Mouse (Mus musculus) embryonic facial prominence, embryonic 11.5 days (tissue): Measurements from ENCODE around the gene Lbr. TPM values are rescaled to one million over a fixed set of nuclear protein-coding genes. Genes with fewer than 3 reads are reported as not detected.

Source experiments
- ATAC-seq: fragments of 200-750 bp; cut with Nextera tagmentation; replicated peaks from 2 replicates; pipeline ENCODE4 v1.8.0; 2017; ENCODE audit warnings: low read depth; ENCODE audit not compliant: insufficient number of reproducible peaks, low FRiP score, low TSS enrichment
- DNase-seq: peaks from one replicate; pipeline ENCODE4 v3.0.0-alpha.2; 2015; ENCODE audit warnings: low spot score
- H3K27ac ChIP-seq: fragments of 300-500 bp; sonication (generic); replicated peaks from 2 replicates; pipeline ENCODE4 v1.5.1; 2014; ENCODE audit warnings: mild to moderate bottlenecking, low read depth, low read length, control low read depth
- H3K27me3 ChIP-seq: fragments of 300-500 bp; sonication (generic); 2 replicates; pipeline ENCODE4 v1.6.1; 2014; ENCODE audit warnings: mild to moderate bottlenecking, low read length, moderate library complexity, mixed read lengths; ENCODE audit not compliant: control insufficient read depth, insufficient read depth
- H3K36me3 ChIP-seq: fragments of 300-500 bp; sonication (generic); replicated peaks from 2 replicates; pipeline ENCODE4 v1.6.1; 2014; ENCODE audit warnings: low read depth, mild to moderate bottlenecking, low read length, moderate library complexity, mixed read lengths; ENCODE audit not compliant: control insufficient read depth, insufficient read depth
- H3K4me1 ChIP-seq: fragments of 300-500 bp; sonication (generic); 2 replicates; pipeline ENCODE4 v1.6.1; 2014; ENCODE audit warnings: low read length, mixed read lengths; ENCODE audit not compliant: control insufficient read depth, insufficient read depth
- H3K4me2 ChIP-seq: fragments of 300-500 bp; sonication (generic); 2 replicates; pipeline ENCODE4 v1.6.1; 2014; ENCODE audit warnings: low read depth, mild to moderate bottlenecking, control low read depth, low read length, moderate library complexity
- H3K4me3 ChIP-seq: fragments of 300-500 bp; sonication (generic); 2 replicates; pipeline ENCODE4 v1.5.1; 2014; ENCODE audit warnings: low read depth, low read length, control low read depth
- H3K9ac ChIP-seq: fragments of 300-500 bp; sonication (generic); replicated peaks from 2 replicates; pipeline ENCODE4 v1.6.1; 2014; ENCODE audit warnings: mild to moderate bottlenecking, control low read depth, low read length
- H3K9me3 ChIP-seq: fragments of 300-500 bp; sonication (generic); replicated peaks from 2 replicates; pipeline ENCODE4 v1.6.1; 2016; ENCODE audit warnings: mild to moderate bottlenecking, low read length, inconsistent platforms, mixed read lengths; ENCODE audit not compliant: control insufficient read depth
- WGBS: fragments of 180-500 bp; shearing (Covaris S2); extraction: QIAGEN DNeasy Blood & Tissue Kit; methylation state at CpG from one replicate; pipeline ENCODE4 v1.1.7; 2014; 5-methylcytosine and 5-hydroxymethylcytosine counted together
- polyA plus RNA-seq: library from polyadenylated mRNA; unstranded; fragments of >200 nt; fragmentation: Nextera tagmentation; extraction: Ambion mirVana; gene quantifications from 2 replicates; pipeline ENCODE4 v1.2.1, GENCODE M21; 2014

Gene Lbr
- polyA plus RNA-seq, 1 experiment from 2014 or later: 181 TPM

DNA sequence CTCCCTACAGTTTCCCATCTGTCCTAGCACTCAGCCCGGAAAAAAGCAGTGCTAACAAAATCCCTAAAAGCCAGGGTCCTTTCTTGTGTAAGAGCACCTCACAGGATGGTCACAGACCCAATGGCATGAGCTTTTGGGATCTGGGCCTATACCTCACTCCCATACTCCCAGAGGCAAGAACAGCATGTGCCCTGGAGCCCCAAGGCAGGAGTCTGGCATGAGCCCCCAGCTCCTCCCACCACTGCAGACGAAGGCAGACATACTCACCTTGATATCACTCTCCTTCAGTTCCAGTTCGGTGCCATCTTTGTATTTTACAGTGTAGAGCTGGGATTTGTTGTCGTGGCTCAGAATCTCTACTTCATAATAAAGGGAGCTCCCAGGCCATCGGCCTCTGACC, 4.7 kb downstream of the Lbr start:
- ATAC-seq (no peak), DNase-seq (no peak)
- Histone ChIP-seq H3K36me3 (no peaks in the 10 kb centered on the region; the same call in none of the 2 replicates), H3K4me3 (no peak overlapping the region), H3K27me3 (no peaks in the 10 kb centered on the region), H3K9ac (no peak overlapping the region), H3K9me3 (no peaks in the 10 kb centered on the region), H3K4me1 (peaks cover 2% of the 10 kb centered on the region; the same call in 1 of the 2 replicates), H3K27ac (no peak overlapping the region), H3K4me2 (no peak overlapping the region)
- 78% methylated on average over 5 of the region's 5 CpGs for WGBS

DNA sequence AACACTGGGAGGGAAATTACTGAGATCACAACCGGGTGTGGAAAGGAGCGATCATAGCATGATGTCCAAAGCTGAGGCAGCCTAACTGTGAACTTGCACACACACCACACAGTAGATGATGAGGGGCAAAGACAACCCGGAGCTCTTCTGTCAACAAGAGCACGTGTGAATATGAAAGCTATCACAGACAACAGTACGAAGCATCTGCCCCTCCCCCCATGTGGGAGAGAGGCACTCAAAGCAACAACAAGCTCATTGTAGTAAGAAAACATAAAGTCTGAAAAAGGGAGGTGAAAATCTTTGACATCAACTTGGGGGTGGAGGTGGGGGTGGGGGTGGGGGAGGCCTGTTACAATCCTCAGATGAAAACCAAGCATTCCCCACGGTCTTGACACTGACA, 9.7 kb downstream of the Lbr start:
- Histone ChIP-seq H3K4me1 (no peaks in the 10 kb centered on the region), H3K27ac (no peak overlapping the region), H3K9ac (no peak overlapping the region), H3K36me3 (peaks cover 4% of the 10 kb centered on the region), H3K27me3 (no peaks in the 10 kb centered on the region), H3K9me3 (no peaks in the 10 kb centered on the region), H3K4me3 (no peak overlapping the region), H3K4me2 (no peak overlapping the region)
- ATAC-seq (no peak), DNase-seq (no peak)
- WGBS: 82% methylated on average over 6 of the region's 6 CpGs

DNA sequence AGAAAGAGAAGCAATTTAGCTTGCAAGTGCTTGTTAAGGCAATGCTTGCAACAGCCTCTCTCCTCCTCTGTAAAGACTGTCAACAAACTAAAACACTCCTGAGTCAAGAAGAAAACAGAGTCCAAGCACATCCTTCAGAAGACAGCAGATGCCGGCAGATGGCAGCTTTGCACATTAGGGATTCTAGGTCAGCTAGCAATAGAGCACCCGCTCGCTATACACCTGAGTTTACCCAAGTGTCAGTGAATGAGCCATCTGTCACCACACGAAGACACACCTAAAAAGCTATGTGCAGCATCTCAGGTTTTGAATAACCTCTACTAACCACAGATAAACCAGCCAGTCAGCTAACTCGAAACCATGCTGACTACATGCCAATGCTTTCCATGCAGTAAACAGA, 10.1 kb downstream of the Lbr start:
- H3K36me3 ChIP-seq: peaks cover 8% of the 10 kb centered on the region
- no peak overlapping the region for H3K9ac ChIP-seq
- ATAC-seq (no peak), DNase-seq (no peak)
- H3K9me3 ChIP-seq: no peaks in the 10 kb centered on the region
- no peaks in the 10 kb centered on the region for H3K4me1 ChIP-seq
- 95% methylated on average over 5 of the region's 5 CpGs for WGBS
- no peak overlapping the region for H3K4me3 ChIP-seq
- H3K27ac ChIP-seq: no peak overlapping the region
- H3K27me3 ChIP-seq: no peaks in the 10 kb centered on the region
- no peak overlapping the region for H3K4me2 ChIP-seq

DNA sequence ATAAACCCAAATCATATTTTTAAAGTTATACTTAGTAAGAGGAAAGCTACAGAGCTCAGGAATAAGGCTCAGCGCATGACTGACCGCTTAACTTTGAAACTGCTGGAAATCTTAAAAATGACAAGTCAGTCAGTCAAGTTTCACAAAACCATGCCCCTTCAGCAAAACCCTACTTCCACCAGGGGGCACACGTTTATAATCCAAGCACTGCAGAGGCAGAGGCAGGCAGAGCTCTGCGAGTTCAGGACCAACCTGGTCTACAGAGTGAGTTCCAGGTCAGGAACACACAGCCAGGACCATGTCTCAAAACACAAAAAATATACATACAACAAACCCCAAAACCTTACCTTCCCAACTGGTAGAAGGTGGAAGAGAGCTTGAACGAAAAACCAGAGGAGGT, 14.5 kb downstream of the Lbr start:
- H3K9me3 ChIP-seq: no peaks in the 10 kb centered on the region
- no peak for ATAC-seq
- H3K27ac ChIP-seq: no peak overlapping the region
- no peaks in the 10 kb centered on the region for H3K4me1 ChIP-seq
- no peak for DNase-seq
- H3K9ac ChIP-seq: no peak overlapping the region
- whole genome bisulfite sequencing: 87% methylated on average over 5 of the region's 5 CpGs
- H3K27me3 ChIP-seq: no peaks in the 10 kb centered on the region
- H3K36me3 ChIP-seq: peaks cover 16% of the 10 kb centered on the region
- no peak overlapping the region for H3K4me2 ChIP-seq
- H3K4me3 ChIP-seq: no peak overlapping the region

DNA sequence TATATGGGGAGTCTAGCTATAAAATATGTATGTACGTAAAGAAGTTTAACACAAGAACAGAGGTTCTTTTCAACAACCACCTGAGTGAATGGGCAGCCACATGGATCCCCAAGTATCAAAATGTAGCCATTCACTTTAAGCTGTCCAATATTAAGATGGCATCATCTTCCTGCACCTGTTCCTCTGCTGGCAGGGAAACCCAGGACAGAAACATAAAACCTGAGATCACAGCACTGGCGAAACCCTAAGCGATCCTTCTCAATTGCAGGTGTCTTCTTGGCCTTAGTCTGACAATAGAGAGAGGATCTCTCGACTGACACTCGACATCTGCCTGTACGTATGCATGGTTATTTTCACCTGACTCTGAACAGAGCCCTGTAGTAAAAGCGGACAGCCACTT, 16.1 kb downstream of the Lbr start:
- no peak overlapping the region for H3K4me2 ChIP-seq
- no peak overlapping the region for H3K9ac ChIP-seq
- H3K4me3 ChIP-seq: no peak overlapping the region
- no peaks in the 10 kb centered on the region for H3K4me1 ChIP-seq
- ATAC-seq: no peak
- H3K36me3 ChIP-seq: peaks cover 16% of the 10 kb centered on the region
- no peak overlapping the region for H3K27ac ChIP-seq
- WGBS: 93% methylated on average over 7 of the region's 7 CpGs
- no peaks in the 10 kb centered on the region for H3K27me3 ChIP-seq
- no peaks in the 10 kb centered on the region for H3K9me3 ChIP-seq
- DNase-seq: no peak

DNA sequence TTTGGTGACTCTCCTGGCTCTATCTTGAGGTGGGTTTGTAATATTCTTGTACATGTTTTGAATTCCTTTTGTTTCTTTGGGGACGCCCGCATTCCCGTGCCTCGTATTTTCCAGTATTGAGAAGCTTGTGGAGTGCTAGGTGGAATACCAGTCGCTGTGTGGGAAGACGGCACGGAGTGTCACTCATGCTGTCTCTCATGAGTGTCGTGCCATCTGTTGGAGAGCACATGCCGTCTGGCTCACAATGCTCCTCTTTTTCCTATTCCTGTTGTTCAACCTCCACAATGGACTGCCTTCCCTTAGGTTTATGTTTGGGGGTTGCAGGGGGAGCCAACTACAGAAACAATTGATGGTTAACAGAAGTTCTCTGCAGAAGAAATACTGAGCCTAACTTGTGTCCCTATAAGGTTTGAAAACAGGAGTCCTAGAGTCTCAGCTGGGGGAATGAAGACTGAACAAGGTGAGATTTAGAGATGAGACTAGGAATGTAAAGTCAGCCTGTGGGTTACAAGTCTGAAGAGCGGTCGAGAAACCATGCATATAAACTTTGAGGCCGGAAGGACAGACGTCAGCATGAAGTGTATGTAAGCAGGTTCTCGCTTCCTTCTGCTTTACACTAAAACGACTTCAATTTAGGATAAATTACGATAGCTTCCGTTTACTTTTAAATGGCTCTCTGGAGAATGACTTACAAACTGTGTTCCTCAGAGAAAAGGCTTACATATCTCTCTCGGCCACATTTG, 31.2 kb downstream of the Lbr start:
- WGBS: 92% methylated on average over 18 of the region's 18 CpGs

DNA sequence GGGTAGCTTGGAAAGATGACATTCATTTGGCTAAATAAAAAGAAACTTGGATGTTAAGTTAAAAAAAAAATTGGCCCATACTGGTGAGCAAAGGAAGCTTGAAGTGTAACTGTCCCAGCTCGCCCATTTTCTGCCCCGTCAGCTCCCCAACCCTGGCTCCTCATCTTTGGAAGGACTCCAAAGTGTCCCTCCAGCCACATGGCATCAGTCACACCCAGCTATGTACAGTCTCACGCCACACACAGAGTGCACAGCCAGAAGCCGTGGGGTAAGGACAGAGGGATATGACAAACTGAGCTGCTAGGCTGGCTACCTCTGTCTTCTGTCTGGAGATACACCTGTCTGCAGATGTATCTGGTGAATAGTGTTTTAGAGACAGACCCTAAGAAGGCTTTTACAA, 42.2 kb downstream of the Lbr start:
- 86% methylated on average over 4 of the region's 4 CpGs for WGBS
- no peak overlapping the region for H3K9ac ChIP-seq
- DNase-seq: no peak
- H3K4me3 ChIP-seq: no peak overlapping the region
- no peak overlapping the region for H3K4me2 ChIP-seq
- H3K4me1 ChIP-seq: no peaks in the 10 kb centered on the region
- H3K27ac ChIP-seq: no peak overlapping the region
- H3K36me3 ChIP-seq: no peaks in the 10 kb centered on the region
- no peaks in the 10 kb centered on the region for H3K27me3 ChIP-seq
- ATAC-seq: no peak
- H3K9me3 ChIP-seq: no peaks in the 10 kb centered on the region

More for the DNA sequence above, 31.2 kb downstream of the Lbr start:
- Histone ChIP-seq H3K9ac (no peak overlapping the region), H3K27ac (no peak overlapping the region), H3K9me3 (no peaks in the 10 kb centered on the region), H3K4me2 (no peak overlapping the region), H3K4me3 (no peak overlapping the region), H3K27me3 (no peaks in the 10 kb centered on the region), H3K36me3 (peaks cover 12% of the 10 kb centered on the region), H3K4me1 (no peaks in the 10 kb centered on the region)
- DNase-seq (no peak), ATAC-seq (no peak)

DNA sequence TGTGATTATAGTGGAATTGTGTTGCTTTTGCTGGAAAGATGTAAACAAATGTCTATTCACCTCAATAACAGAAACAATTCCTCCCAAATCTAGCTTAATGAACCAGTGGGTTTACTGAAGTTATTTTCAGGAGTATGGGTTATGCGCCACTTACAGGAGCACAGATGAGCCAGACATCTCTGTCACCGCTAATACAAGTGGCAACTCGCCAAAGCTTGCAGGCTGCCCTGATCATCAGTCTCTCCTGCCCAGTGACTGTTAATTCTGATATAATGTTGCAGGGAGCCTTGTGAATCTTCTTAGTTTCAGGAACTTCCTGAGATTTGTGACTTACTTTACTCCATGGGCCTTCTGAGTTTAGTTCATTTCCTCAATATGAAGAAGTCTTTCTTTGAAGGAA, 42.9 kb downstream of the Lbr start:
- no peaks in the 10 kb centered on the region for H3K4me1 ChIP-seq
- ATAC-seq (no peak), DNase-seq (no peak)
- 93% methylated on average over 3 of the region's 3 CpGs for WGBS
- no peak overlapping the region for H3K9ac ChIP-seq
- no peaks in the 10 kb centered on the region for H3K9me3 ChIP-seq
- no peak overlapping the region for H3K27ac ChIP-seq
- no peaks in the 10 kb centered on the region for H3K36me3 ChIP-seq
- H3K4me3 ChIP-seq: no peak overlapping the region
- H3K4me2 ChIP-seq: no peak overlapping the region
- no peaks in the 10 kb centered on the region for H3K27me3 ChIP-seq
